Mouse (Mus musculus): ENCODE results near the gene Sox14.

Sox14 gene

GRCm38 (mm10) chr9:99875618-99876372, at the start of gene Sox14:
Sox14 (minus strand) TSS chr9:99876170.
- WGBS, result 2% methylated on average over 47 of the region's 47 CpGs

GRCm38 (mm10) chr9:99879311-99879710, 3.3 kb upstream of the Sox14 start:
- 11% methylated on average over 14 of the region's 14 CpGs for WGBS

- 31% methylated on average over 5 of the region's 5 CpGs for WGBS
Observed at GRCm38 (mm10) chr9:99878588-99878987, 2.6 kb upstream of the Sox14 start.

GRCm38 (mm10) chr9:99877056-99877546, 1.1 kb upstream of the Sox14 start:
- WGBS, result 8% methylated on average over 22 of the region's 22 CpGs

- WGBS, result 2% methylated on average over 25 of the region's 25 CpGs
Observed at GRCm38 (mm10) chr9:99876373-99877055, 544 bp upstream of the Sox14 start.

- WGBS, result 4% methylated on average over 52 of the region's 52 CpGs
Observed at GRCm38 (mm10) chr9:99874735-99875617, 994 bp downstream of the Sox14 start.

- 17% methylated on average over 2 of the region's 2 CpGs for WGBS
Observed at GRCm38 (mm10) chr9:99873721-99874120, 2.2 kb downstream of the Sox14 start.

GRCm38 (mm10) chr9:99873116-99873620, 2.8 kb downstream of the Sox14 start:
- 3% methylated on average over 15 of the region's 15 CpGs for WGBS

- 7% methylated on average over 31 of the region's 31 CpGs for WGBS
Observed at GRCm38 (mm10) chr9:99872204-99873115, 3.5 kb downstream of the Sox14 start.

GRCm38 (mm10) chr9:99871556-99872203, 4.3 kb downstream of the Sox14 start:
- WGBS, result 3% methylated on average over 34 of the region's 34 CpGs

- 3% methylated on average over 37 of the region's 37 CpGs for WGBS
Observed at GRCm38 (mm10) chr9:99870780-99871555, 5.0 kb downstream of the Sox14 start.

GRCm38 (mm10) chr9:99869936-99870779, 5.8 kb downstream of the Sox14 start:
- 3% methylated on average over 34 of the region's 34 CpGs for WGBS

GRCm38 (mm10) chr9:99869275-99869674, 6.7 kb downstream of the Sox14 start:
- under 1% methylated on average over 29 of the region's 29 CpGs for WGBS

- WGBS, result 2% methylated on average over 26 of the region's 26 CpGs
Observed at GRCm38 (mm10) chr9:99868606-99869005, 7.4 kb downstream of the Sox14 start.

- 5% methylated on average over 11 of the region's 11 CpGs for WGBS
Observed at GRCm38 (mm10) chr9:99868054-99868453, 7.9 kb downstream of the Sox14 start.

GRCm38 (mm10) chr9:99862936-99863335, 13.0 kb downstream of the Sox14 start:
- 81% methylated on average over 9 of the region's 9 CpGs for WGBS

- WGBS, result 88% methylated on average over 2 of the region's 2 CpGs
Observed at GRCm38 (mm10) chr9:99854486-99854885, 21.5 kb downstream of the Sox14 start.

- WGBS, result 71% methylated on average over 11 of the region's 11 CpGs
Observed at GRCm38 (mm10) chr9:99853356-99853755, 22.6 kb downstream of the Sox14 start.
